Mouse (Mus musculus) heart, embryonic 11.5 days (tissue): ENCODE data around the gene Cckbr. TPM values are rescaled to one million over a fixed set of nuclear protein-coding genes. Genes with fewer than 3 reads are reported as not detected.

Source experiments
- ATAC-seq: fragments of 200-750 bp; cut with Nextera tagmentation; replicated peaks from 2 replicates; pipeline ENCODE4 v1.8.0; 2017; ENCODE audit warnings: moderate library complexity; ENCODE audit not compliant: insufficient number of reproducible peaks, low FRiP score, low TSS enrichment
- H3K27ac ChIP-seq: fragments of 300-500 bp; sonication (generic); 2 replicates; pipeline ENCODE4 v1.5.1; 2014; ENCODE audit warnings: mild to moderate bottlenecking, low read depth, low read length
- H3K27me3 ChIP-seq: fragments of 300-500 bp; sonication (generic); 2 replicates; pipeline ENCODE4 v1.6.1; 2014; ENCODE audit warnings: mild to moderate bottlenecking, low read length, mixed read lengths; ENCODE audit not compliant: control insufficient read depth, insufficient read depth
- H3K36me3 ChIP-seq: fragments of 300-500 bp; sonication (generic); 2 replicates; pipeline ENCODE4 v1.6.1; 2014; ENCODE audit warnings: mild to moderate bottlenecking, low read length, moderate library complexity, mixed read lengths; ENCODE audit not compliant: control insufficient read depth, insufficient read depth
- H3K4me1 ChIP-seq: fragments of 300-500 bp; sonication (generic); 2 replicates; pipeline ENCODE4 v1.6.1; 2014; ENCODE audit warnings: low read length; ENCODE audit not compliant: control insufficient read depth, insufficient read depth
- H3K4me2 ChIP-seq: fragments of 300-500 bp; sonication (generic); 2 replicates; pipeline ENCODE4 v1.6.1; 2014; ENCODE audit warnings: mild to moderate bottlenecking, moderate library complexity
- H3K4me3 ChIP-seq: fragments of 300-500 bp; sonication (generic); 2 replicates; pipeline ENCODE4 v1.5.1; 2014; ENCODE audit warnings: low read depth, low read length
- H3K9ac ChIP-seq: fragments of 300-500 bp; sonication (generic); 2 replicates; pipeline ENCODE4 v1.6.1; 2014; ENCODE audit warnings: mild to moderate bottlenecking, low read depth, low read length, moderate library complexity
- H3K9me3 ChIP-seq: fragments of 300-500 bp; sonication (generic); replicated peaks from 2 replicates; pipeline ENCODE4 v1.6.1; 2016; ENCODE audit warnings: low read length; ENCODE audit not compliant: control insufficient read depth
- WGBS: fragments of 180-500 bp; shearing (Covaris S2); extraction: QIAGEN DNeasy Blood & Tissue Kit; methylation state at CpG from one replicate; pipeline ENCODE4 v1.1.7; 2014; ENCODE audit not compliant: insufficient replicate concordance; 5-methylcytosine and 5-hydroxymethylcytosine counted together
- polyA plus RNA-seq: library from polyadenylated mRNA; unstranded; fragments of >200 nt; fragmentation: Nextera tagmentation; extraction: Ambion mirVana; gene quantifications from 2 replicates; pipeline ENCODE4 v1.2.1, GENCODE M21; 2014

Gene Cckbr
- polyA plus RNA-seq, 1 experiment from 2014 or later = 0.16 TPM

DNA sequence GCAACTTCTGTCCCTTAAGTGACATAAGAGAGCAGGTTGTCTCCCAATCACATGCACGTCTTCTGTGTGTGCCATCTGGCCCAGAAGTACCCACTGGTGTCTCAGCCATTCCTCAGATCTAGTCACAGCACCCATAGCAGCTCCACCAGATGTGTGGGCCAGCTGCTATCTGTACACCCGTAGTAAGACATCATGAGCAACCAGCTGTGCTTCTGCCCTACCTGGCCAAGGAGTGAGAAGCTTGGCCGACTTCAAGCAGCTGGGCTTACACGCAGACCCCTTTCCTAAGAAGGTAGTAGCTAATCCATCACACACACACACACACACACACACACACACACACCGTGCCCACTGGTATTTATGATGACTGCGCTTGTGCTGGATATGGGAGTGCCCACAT lies 53.7 kb downstream of the Cckbr start:
- 85% methylated on average over 6 of the region's 6 CpGs for WGBS
- no peak overlapping the region for H3K27ac ChIP-seq
- no peak overlapping the region for H3K4me3 ChIP-seq
- peaks cover 17% of the 10 kb centered on the region for H3K4me1 ChIP-seq
- H3K4me2 ChIP-seq = no peak overlapping the region
- H3K9ac ChIP-seq = no peak overlapping the region
- H3K27me3 ChIP-seq = no peaks in the 10 kb centered on the region
- H3K36me3 ChIP-seq = no peaks in the 10 kb centered on the region
- no peaks in the 10 kb centered on the region for H3K9me3 ChIP-seq
- no peak for ATAC-seq

DNA sequence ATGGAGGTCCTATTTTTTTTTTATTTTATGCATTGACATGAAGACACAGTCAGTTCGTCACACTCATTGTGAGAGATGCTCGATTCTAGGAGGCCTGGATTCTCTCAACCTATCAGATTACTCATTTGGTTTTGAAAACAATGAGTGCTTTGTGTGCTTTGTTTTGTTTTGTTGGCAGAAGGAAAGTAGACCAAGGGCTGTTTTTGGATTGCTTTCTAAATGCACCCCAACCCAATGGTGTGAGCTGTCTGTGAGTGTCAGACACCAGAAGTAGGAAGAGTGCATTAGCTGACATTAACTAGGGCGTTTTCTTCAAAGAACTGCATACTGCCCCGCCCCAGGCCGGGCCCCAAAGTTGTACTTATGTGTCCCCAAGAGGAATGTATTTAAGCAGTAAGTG lies 54.5 kb downstream of the Cckbr start:
- WGBS = 68% methylated on average over 5 of the region's 5 CpGs
- no peak overlapping the region; the same call in 1 of the 2 replicates for H3K4me2 ChIP-seq
- H3K36me3 ChIP-seq = no peaks in the 10 kb centered on the region
- H3K4me1 ChIP-seq = peaks cover 17% of the 10 kb centered on the region
- no peaks in the 10 kb centered on the region for H3K9me3 ChIP-seq
- no peak overlapping the region; the same call in 1 of the 2 replicates for H3K9ac ChIP-seq
- H3K27ac ChIP-seq = 0 out of 2 replicates have a peak overlapping the region, but pooled peaks have one; percentile 2
- no peak overlapping the region for H3K4me3 ChIP-seq
- ATAC-seq = no peak
- H3K27me3 ChIP-seq = no peaks in the 10 kb centered on the region

DNA sequence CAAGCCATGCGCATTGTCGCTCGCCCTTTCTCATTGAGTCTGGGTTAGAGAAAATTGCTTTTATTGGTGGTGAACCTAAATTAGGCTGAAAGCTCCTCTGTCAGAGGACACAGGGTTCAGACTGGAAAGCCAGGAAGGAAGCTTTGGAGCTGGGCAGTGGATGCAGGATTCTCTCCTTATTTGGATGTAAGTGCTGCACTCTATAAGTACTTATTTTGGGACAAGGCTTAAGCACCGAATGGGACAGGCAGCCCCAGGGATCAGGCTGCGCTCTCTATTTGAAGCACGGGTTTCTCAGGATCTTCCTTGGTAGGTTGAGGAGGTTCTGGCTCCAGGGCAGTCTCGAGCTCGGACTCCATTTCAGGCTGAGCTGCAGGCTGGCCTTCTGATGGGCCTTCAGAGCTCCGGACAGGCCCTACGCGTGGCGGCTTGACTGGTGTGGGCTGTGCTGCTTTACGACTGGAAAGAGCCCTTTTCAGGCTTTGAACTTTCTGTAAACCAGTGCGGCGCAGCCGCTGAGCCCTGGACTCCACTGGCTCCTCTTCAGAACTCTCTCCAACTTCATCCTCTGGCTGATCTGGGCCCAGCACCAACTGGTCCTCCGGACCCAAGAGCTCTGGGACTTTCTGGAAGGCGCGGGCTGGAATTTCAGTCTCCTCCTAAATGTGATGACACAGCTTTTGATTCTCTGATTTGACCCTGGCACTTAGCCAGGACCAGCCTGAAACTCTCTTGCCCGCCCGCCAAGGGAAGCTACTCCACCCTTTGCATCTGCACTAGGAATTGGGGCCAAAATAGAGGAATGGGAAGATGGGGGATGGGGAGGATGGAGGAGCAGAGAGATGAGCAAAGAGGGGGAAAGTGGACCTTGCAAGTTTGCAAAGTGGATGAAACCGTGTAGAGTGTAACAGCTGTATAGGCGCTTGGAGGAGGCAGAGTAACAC lies 55.3 kb downstream of the Cckbr start:
- ATAC-seq = peak; percentile 14; the same call in 1 of the 2 replicates
- no peaks in the 10 kb centered on the region for H3K9me3 ChIP-seq
- H3K27ac ChIP-seq = peak overlapping the region; percentile 82
- H3K36me3 ChIP-seq = no peaks in the 10 kb centered on the region
- peaks cover 17% of the 10 kb centered on the region for H3K4me1 ChIP-seq
- H3K9ac ChIP-seq = peak overlapping the region; percentile 92
- 51% methylated on average over 23 of the region's 23 CpGs for WGBS
- H3K4me3 ChIP-seq = peak overlapping the region; percentile 49
- peak overlapping the region; percentile 83 for H3K4me2 ChIP-seq
- no peaks in the 10 kb centered on the region for H3K27me3 ChIP-seq

DNA sequence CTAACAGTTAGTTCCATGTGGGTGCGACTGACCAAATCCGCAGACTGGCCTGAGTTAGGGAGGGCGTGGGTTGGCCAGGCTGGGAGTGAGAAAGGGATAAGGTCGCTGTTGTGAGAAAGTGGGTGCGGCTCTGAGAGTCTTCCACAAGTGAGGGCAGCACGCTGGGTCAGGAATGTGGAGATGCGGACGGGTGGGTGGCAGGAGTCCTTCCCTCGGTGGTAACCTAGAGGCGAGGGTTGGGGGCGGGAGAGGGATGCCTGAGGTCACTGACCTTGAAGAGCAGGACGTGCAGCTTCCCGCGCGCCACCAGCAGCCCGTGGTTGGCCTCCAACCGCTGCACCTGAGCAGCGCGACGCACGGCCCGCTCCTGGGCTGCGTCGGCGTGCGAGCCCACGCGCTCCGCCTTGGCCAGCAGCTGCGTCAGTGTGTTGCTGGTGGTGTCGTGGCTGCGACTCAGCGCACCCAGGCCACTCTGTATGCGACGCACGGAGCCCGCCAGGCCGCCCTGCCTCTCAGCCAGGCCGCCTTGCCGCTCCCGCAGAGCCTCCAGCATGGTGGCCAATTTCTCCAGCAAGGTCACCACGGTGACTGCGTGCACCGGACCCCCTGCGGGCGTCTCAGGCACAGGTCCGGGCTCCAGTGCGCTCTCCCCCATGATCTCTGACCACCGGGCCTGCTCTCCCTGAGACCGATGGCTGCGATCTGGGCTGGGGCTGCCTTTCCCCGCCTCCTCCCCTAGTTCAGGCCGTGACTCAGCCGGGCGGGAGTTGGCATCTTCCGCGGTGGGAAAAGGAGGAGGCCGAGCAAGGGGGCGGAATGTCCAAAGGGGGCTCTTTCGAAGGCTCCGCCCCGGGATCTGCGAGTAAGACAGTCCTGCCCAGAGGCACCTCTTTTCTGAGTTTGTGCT lies 56.2 kb downstream of the Cckbr start, which contains the start of gene Cavin3:
TSS of gene Cavin3 (minus strand) at position 796 of the 907 bp plus-strand sequence.
- peak within 1 kb of the TSS; percentile 92 for H3K9ac ChIP-seq
- H3K27ac ChIP-seq = peak within 1 kb of the TSS; percentile 82
- peak within 1 kb of the TSS; percentile 49 for H3K4me3 ChIP-seq
- no peaks in the 10 kb centered on the region for H3K27me3 ChIP-seq
- H3K4me2 ChIP-seq = peak within 1 kb of the TSS; percentile 83
- peak; percentile 73 for ATAC-seq
- no peaks in the 10 kb centered on the region for H3K9me3 ChIP-seq
- no peaks in the 10 kb centered on the region for H3K36me3 ChIP-seq
- 3% methylated on average over 63 of the region's 63 CpGs for WGBS
- H3K4me1 ChIP-seq = peaks cover 17% of the 10 kb centered on the region

DNA sequence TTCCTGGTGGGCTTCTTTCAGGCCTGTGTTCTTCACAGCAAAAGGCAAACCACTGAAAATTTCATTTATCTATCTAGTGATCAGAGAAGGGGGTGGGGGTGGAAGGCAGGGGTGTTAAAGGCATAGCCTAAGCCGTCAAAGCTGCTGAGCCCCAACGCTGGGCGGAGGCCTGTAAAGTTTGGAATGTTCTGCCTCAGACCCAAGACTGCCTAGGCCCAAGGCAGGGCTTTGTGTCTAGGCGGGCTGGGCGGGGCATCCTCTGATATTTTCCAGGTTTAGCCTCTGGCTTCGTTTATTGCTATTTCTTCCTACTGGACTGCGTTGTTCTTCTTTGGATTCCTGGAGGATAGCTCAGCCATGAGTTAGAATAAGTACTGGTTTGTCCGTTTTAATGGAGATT lies 56.9 kb downstream of the Cckbr start:
- H3K4me2 ChIP-seq = peak overlapping the region; percentile 83
- no peaks in the 10 kb centered on the region for H3K9me3 ChIP-seq
- peaks cover 17% of the 10 kb centered on the region for H3K4me1 ChIP-seq
- H3K27me3 ChIP-seq = no peaks in the 10 kb centered on the region
- H3K27ac ChIP-seq = peak overlapping the region; percentile 82; the same call in 1 of the 2 replicates
- ATAC-seq = 0 out of 2 replicates have a peak, but pooled peaks have one; percentile 27
- peak overlapping the region; percentile 92 for H3K9ac ChIP-seq
- 40% methylated on average over 8 of the region's 8 CpGs for WGBS
- H3K4me3 ChIP-seq = peak overlapping the region; percentile 49
- H3K36me3 ChIP-seq = no peaks in the 10 kb centered on the region

DNA sequence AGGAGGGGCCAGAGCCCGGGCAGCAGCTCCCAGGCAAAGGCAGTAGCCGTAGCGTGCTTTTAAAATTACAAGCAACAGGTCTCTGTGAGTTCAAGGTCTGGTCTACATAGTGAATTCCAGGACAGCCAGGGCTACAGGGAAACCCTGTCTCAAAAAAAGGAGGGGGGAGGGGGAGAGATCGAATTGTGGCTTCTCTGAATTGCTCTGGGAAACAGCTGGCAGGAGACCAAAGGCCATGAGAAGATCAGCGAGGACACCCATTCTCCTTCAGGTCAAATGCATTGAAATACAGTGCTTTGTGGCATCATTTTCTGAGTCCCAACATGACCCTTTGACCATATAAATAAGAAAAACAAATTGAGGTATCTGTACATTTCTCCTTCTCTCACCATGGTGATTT lies 59.5 kb downstream of the Cckbr start:
- no peaks in the 10 kb centered on the region for H3K27me3 ChIP-seq
- no peak for ATAC-seq
- no peaks in the 10 kb centered on the region for H3K9me3 ChIP-seq
- no peaks in the 10 kb centered on the region for H3K36me3 ChIP-seq
- peaks cover 16% of the 10 kb centered on the region for H3K4me1 ChIP-seq
- no peak overlapping the region for H3K27ac ChIP-seq
- WGBS = 66% methylated on average over 5 of the region's 5 CpGs
- H3K4me2 ChIP-seq = no peak overlapping the region
- H3K4me3 ChIP-seq = no peak overlapping the region
- no peak overlapping the region for H3K9ac ChIP-seq

DNA sequence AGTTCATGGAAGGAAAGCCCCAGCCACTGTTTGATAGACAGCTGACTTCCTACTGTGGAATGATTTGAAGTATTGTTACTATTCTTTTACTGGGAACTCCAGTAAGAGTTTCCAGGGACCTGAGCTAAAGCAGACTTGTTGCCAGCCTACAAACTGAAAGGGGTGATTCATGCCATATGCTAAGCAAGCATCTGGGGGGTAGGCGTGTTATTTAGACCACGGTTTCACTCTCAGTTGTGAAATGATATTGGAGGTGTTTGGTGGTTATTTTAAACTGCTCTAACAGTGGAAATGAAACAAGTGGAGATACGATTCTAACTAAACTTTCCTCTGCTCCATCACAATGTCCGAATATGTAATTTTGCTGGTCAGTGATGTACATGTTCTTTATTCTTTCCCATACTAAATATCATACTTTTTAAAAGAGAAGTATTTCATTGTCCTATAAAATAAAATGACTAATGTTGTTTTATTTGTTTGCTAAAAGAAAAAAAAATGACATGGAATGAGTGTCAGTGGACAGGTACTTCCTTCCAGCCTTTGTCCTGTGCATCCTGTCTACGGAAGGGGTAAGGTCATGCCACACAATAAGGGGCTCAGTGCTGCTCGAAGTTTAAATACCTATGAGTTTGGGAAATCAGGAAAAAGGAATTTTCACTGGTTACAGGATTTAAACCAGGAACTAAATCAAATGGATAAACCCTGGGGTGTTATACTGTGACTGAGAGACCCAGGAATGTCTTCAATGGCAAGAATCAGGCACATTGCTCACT lies 61.8 kb downstream of the Cckbr start:
- no peak for ATAC-seq
- Histone ChIP-seq H3K9ac (no peak overlapping the region), H3K4me2 (no peak overlapping the region), H3K27me3 (no peaks in the 10 kb centered on the region), H3K9me3 (no peaks in the 10 kb centered on the region), H3K4me1 (peaks cover 4% of the 10 kb centered on the region; the same call in 1 of the 2 replicates), H3K27ac (no peak overlapping the region), H3K4me3 (no peak overlapping the region), H3K36me3 (no peaks in the 10 kb centered on the region)
- 70% methylated on average over 6 of the region's 6 CpGs for WGBS

DNA sequence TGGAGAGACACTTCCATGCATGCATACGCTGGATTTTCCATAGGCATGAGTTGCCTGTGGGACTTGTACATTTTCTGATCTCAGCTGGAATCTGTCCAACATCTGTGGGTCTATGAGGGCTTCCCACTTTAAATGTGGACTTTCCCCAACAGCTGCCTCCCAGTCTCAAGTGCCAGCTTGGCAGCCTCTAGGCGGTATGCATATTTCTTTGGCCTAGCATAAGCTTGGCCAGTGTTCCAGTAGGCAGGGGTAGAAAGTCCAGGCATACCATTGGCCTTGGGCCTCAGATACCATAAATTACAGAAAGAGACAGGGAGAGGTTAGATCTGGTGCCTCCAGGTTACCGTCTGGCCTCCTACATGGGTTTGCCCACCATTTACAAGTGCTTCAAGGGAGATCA lies 72.3 kb downstream of the Cckbr start:
- Histone ChIP-seq H3K9ac (no peak overlapping the region), H3K27me3 (no peaks in the 10 kb centered on the region), H3K9me3 (no peaks in the 10 kb centered on the region), H3K4me1 (no peaks in the 10 kb centered on the region), H3K36me3 (no peaks in the 10 kb centered on the region), H3K4me2 (no peak overlapping the region), H3K4me3 (no peak overlapping the region), H3K27ac (no peak overlapping the region)
- 81% methylated on average over 3 of the region's 3 CpGs for WGBS
- ATAC-seq = no peak
